Mouse (Mus musculus) hematopoietic stem cell, adult 5-6 weeks (primary cell): ENCODE results near the gene Tmem198. TPM values are rescaled to one million over a fixed set of nuclear protein-coding genes. Genes with fewer than 3 reads are reported as not detected.

Source experiments
- ATAC-seq, 2 experiments: fragments of 125-278 bp in 1 of 2; replicated peaks in 1 of 2; 2 replicates each; pipeline ENCODE4 v1.8.0; 2016 to 2017; ENCODE audit warnings: inconsistent platforms in 2 of 2, mild to moderate bottlenecking in 2 of 2, moderate number of reproducible peaks in 2 of 2, low read depth in 1 of 2, moderate TSS enrichment in 1 of 2; ENCODE audit not compliant: low FRiP score in 2 of 2, poor library complexity in 2 of 2, severe bottlenecking in 2 of 2, insufficient read depth in 1 of 2, low TSS enrichment in 1 of 2
- total RNA-seq: library from RNA; stranded (forward); fragments of 172-1452, 232-1000 nt; gene quantifications from 2 replicates; pipeline ENCODE4 v1.2.3, GENCODE M21; 2017

The Tmem198 gene
- total RNA-seq, 1 experiment from 2014 or later = not detected

DNA sequence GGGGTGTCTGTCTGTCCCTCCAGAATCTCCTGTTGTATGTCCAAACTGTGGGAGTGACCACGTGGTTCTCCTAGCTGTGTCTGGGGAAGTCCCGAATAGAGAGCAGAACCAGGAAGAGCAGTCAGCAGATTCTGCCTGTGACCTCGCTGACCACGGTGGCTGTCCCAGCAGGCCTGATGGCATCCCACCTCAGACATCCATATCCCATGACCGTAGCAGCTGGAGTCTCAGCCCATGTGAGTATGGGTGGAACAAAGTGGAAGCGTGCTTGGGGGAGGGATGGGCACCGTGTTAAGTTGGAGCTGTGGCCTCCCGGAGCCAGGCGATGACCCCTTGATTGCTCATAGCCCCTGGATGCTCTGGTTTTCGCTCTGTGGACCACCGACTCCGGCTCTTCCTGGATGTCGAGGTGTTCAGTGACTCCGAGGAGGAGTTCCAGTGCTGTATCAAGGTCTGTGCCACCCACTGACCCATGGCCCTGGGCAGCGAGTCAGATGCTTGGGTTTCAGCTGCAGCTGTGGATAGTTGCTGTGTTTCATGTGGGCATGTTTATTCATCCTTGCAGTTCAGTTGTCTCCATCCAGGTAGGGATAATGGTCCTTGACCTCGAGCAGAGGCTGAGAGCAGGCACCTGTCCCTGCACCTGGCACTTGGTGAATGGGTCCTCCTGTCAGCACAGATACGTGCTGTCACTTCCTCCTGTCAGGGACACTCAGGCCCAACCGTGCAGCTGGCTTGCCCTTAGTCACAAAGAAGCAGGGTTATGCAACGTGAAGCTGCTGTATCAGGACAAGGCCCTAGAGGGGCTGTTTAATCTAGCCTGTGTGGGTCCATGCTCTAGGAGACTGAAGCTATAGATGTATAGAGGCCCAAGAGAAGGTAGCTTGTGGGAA, 53.2 kb downstream of the Tmem198 start:
- no peak for ATAC-seq

DNA sequence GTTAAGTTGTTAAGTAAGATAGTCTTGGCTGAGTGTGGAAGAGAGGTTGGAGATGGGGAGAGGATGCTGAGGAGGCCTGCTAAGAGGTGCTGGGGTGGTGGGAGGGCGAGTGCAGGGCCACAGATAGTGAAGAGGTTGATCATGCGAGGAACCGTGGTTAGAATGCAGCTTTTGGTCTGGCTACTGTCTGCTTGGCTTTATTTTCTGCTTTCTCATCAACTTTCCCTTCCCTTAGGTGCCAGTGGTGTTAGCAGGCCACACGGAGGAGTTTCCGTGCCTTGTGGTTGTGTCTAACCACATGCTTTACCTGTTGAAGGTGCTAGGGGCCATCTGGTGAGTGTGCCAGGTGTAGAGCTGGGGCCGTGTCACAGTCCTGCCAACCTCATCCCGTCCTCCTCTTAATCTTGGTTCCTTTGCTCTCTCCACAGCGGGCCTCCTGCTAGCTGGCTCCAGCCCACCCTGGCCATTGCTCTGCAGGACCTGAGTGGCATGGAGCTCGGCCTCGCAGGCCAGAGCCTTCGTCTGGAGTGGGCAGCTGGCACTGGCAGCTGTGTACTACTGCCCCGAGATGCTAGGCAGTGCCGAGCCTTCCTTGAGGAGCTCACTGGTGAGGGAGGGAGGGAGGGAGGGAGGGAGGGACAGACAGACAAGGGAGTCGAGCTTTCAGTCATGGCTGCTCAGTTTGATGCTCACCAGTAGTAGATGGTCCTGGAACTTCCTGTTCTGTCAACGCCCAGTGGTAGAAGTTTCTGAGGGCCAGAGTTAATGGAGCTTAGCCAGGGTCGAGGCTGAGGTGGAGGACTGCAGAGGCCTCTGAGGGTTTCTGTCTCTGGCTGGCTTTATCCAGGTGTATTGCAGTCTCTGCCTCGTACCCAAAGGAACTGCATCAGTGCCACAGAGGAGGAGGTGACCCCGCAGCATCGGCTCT, 54.3 kb downstream of the Tmem198 start:
- no peak for ATAC-seq

Other genes starting within 250 kb of the Tmem198 start
- gene A630095N17Rik, start 247.4 kb upstream of the Tmem198 start, total RNA-seq = 2.6 TPM in 1 of 2 replicates, not detected in the other
- gene Dnajb2, start 243.1 kb upstream of the Tmem198 start, total RNA-seq = 12.5 and 15.4 TPM in 2 replicates
- not detected in 2 replicates for gene Ptprn, start 215.0 kb upstream of the Tmem198 start, total RNA-seq
- not detected in 2 replicates for gene Resp18, start 201.1 kb upstream of the Tmem198 start, total RNA-seq
- 39.8 and 43.1 TPM in 2 replicates for gene Dnpep, start 161.5 kb upstream of the Tmem198 start, total RNA-seq
- gene Des, start 119.2 kb upstream of the Tmem198 start, total RNA-seq = not detected in 2 replicates
- gene Speg, start 104.2 kb upstream of the Tmem198 start, total RNA-seq = 2.4 and 3.9 TPM in 2 replicates
- gene Gmppa, start 43.6 kb upstream of the Tmem198 start, total RNA-seq = 70.0 and 84.8 TPM in 2 replicates
- gene Asic4, start 29.1 kb upstream of the Tmem198 start, total RNA-seq = not detected in 2 replicates
- 0.10 and 2.1 TPM in 2 replicates for gene Chpf, start 225 bp upstream of the Tmem198 start, total RNA-seq
- gene Obsl1, start 26.9 kb downstream of the Tmem198 start, total RNA-seq = 9.7 and 11.3 TPM in 2 replicates
- 1.2 and 1.6 TPM in 2 replicates for gene Inha, start 27.5 kb downstream of the Tmem198 start, total RNA-seq
- 17.9 and 21.6 TPM in 2 replicates for gene Stk11ip, start 42.0 kb downstream of the Tmem198 start, total RNA-seq
- 0.20 and 0.38 TPM in 2 replicates for gene Slc4a3, start 66.7 kb downstream of the Tmem198 start, total RNA-seq